Mouse (Mus musculus) heart, postnatal 0 days (tissue): ENCODE measurements around the gene Ros1.

ENCODE experiments used
- CTCF ChIP-seq: IDR thresholded peaks from 2 replicates; pipeline ENCODE4 v1.5.1; 2016; ENCODE audit warnings: antibody characterized with exemption, control low read depth, low read depth
- EP300 ChIP-seq: IDR thresholded peaks from 2 replicates; pipeline ENCODE4 v1.6.1; 2016; ENCODE audit warnings: antibody characterized with exemption, low read depth

GRCm38 (mm10) chr10:52029421-52030080, 165.5 kb downstream of the Ros1 start:
- no peak for TF ChIP-seq CTCF
- no peak for TF ChIP-seq EP300
